Mouse (Mus musculus): ENCODE measurements at regions not wholly inside any gene's neighbourhood (a gene's known extent, or its start where the extent isn't known, plus 50 kb on each side); places are given as distances from the start of the nearest gene placed in this dataset.
"Not testable (repeated sequence)": the region's sequence is repeated elsewhere in the genome, so short reads cannot be mapped to it uniquely, and the experiment has no call there.

DNA sequence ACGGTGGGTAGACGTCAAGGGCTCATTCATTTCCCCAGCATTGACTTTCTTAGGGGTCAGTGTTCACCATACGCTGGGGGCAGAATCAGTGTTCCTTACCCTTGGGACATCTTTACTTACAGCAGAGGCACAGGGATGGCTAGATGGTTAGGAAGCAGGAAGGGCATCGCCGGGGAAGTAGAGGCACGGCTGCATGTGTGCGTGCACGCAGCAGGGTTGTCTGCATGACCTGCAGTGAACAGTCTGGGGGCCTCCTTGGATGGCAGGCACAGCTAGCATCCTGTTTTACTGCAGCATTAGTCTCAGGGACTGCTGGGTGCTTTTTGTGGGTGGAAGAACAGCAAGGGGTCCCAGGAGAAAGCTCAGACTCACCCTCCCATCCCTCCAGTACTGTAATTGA, 68.5 kb upstream of the Gadl1 start:
- no peaks in the 10 kb centered on the region for H3K36me3 ChIP-seq (ENCODE audit: control insufficient read depth, insufficient read depth, low read length)
- 75% methylated on average over 8 of the region's 8 CpGs for WGBS
- no peak overlapping the region for H3K4me2 ChIP-seq
- ATAC-seq (replicated peaks; ENCODE audit: low FRiP score) (no peak), DNase-seq (ENCODE audit: low spot score) (peak; percentile 25)
- H3K9me3 ChIP-seq (ENCODE audit: control insufficient read depth, low read length): no peaks in the 10 kb centered on the region
- H3K9ac ChIP-seq (ENCODE audit: low read depth, low read length): no peak overlapping the region
- no peak overlapping the region for H3K27ac ChIP-seq (ENCODE audit: low read depth, low read length)
- no peaks in the 10 kb centered on the region for H3K4me1 ChIP-seq (replicated peaks; ENCODE audit: control insufficient read depth, insufficient read depth, low read length)
- no peaks in the 10 kb centered on the region for H3K27me3 ChIP-seq (replicated peaks; ENCODE audit: control insufficient read depth, insufficient read depth, low read length)
- H3K4me3 ChIP-seq (ENCODE audit: low read depth, low read length): no peak overlapping the region

GRCm38 (mm10) chr9:115841684-115842083, 67.6 kb upstream of the Gadl1 start:
- H3K27me3 ChIP-seq (replicated peaks; ENCODE audit: control insufficient read depth, insufficient read depth, low read length): no peaks in the 10 kb centered on the region
- H3K9ac ChIP-seq (ENCODE audit: low read depth, low read length): no peak overlapping the region
- no peaks in the 10 kb centered on the region for H3K4me1 ChIP-seq (replicated peaks; ENCODE audit: control insufficient read depth, insufficient read depth, low read length)
- H3K9me3 ChIP-seq (ENCODE audit: control insufficient read depth, low read length): no peaks in the 10 kb centered on the region
- no peak overlapping the region for H3K4me2 ChIP-seq
- peak; percentile 24 for DNase-seq (ENCODE audit: low spot score)
- WGBS: 68% methylated on average over 10 of the region's 10 CpGs
- ATAC-seq (replicated peaks; ENCODE audit: low FRiP score): no peak
- no peaks in the 10 kb centered on the region for H3K36me3 ChIP-seq (ENCODE audit: control insufficient read depth, insufficient read depth, low read length)
- no peak overlapping the region for H3K27ac ChIP-seq (ENCODE audit: low read depth, low read length)
- no peak overlapping the region for H3K4me3 ChIP-seq (ENCODE audit: low read depth, low read length)

GRCm38 (mm10) chr9:115844340-115844739, 64.9 kb upstream of the Gadl1 start:
- ATAC-seq (replicated peaks; ENCODE audit: low FRiP score) (no peak), DNase-seq (ENCODE audit: low spot score) (peak; percentile 17)
- 69% methylated on average over 4 of the region's 4 CpGs for WGBS
- Histone ChIP-seq H3K4me1 (replicated peaks; ENCODE audit: control insufficient read depth, insufficient read depth, low read length) (no peaks in the 10 kb centered on the region), H3K27me3 (replicated peaks; ENCODE audit: control insufficient read depth, insufficient read depth, low read length) (no peaks in the 10 kb centered on the region), H3K9me3 (ENCODE audit: control insufficient read depth, low read length) (no peaks in the 10 kb centered on the region), H3K27ac (ENCODE audit: low read depth, low read length) (no peak overlapping the region), H3K4me3 (ENCODE audit: low read depth, low read length) (no peak overlapping the region), H3K4me2 (no peak overlapping the region), H3K9ac (ENCODE audit: low read depth, low read length) (no peak overlapping the region), H3K36me3 (ENCODE audit: control insufficient read depth, insufficient read depth, low read length) (no peaks in the 10 kb centered on the region)

GRCm38 (mm10) chr9:115845091-115845490, 64.2 kb upstream of the Gadl1 start:
- H3K36me3 ChIP-seq (ENCODE audit: control insufficient read depth, insufficient read depth, low read length): no peaks in the 10 kb centered on the region
- ATAC-seq (replicated peaks; ENCODE audit: low FRiP score) (no peak), DNase-seq (ENCODE audit: low spot score) (no peak)
- H3K27ac ChIP-seq (ENCODE audit: low read depth, low read length): no peak overlapping the region
- H3K4me3 ChIP-seq (ENCODE audit: low read depth, low read length): no peak overlapping the region
- no peaks in the 10 kb centered on the region for H3K9me3 ChIP-seq (ENCODE audit: control insufficient read depth, low read length)
- no peak overlapping the region for H3K4me2 ChIP-seq
- H3K27me3 ChIP-seq (replicated peaks; ENCODE audit: control insufficient read depth, insufficient read depth, low read length): no peaks in the 10 kb centered on the region
- WGBS: 69% methylated on average over 5 of the region's 5 CpGs
- no peak overlapping the region for H3K9ac ChIP-seq (ENCODE audit: low read depth, low read length)
- H3K4me1 ChIP-seq (replicated peaks; ENCODE audit: control insufficient read depth, insufficient read depth, low read length): no peaks in the 10 kb centered on the region

GRCm38 (mm10) chr9:115847289-115848074, 61.8 kb upstream of the Gadl1 start:
- H3K4me2 ChIP-seq: peak overlapping the region; percentile 41; the same call in 1 of the 2 replicates
- no peak overlapping the region for H3K4me3 ChIP-seq (ENCODE audit: low read depth, low read length)
- peak; percentile 62 for ATAC-seq (replicated peaks; ENCODE audit: low FRiP score)
- DNase-seq (ENCODE audit: low spot score): no peak
- no peaks in the 10 kb centered on the region for H3K9me3 ChIP-seq (ENCODE audit: control insufficient read depth, low read length)
- 45% methylated on average over 12 of the region's 12 CpGs for WGBS
- no peaks in the 10 kb centered on the region for H3K4me1 ChIP-seq (replicated peaks; ENCODE audit: control insufficient read depth, insufficient read depth, low read length)
- no peak overlapping the region for H3K27ac ChIP-seq (ENCODE audit: low read depth, low read length)
- no peak overlapping the region for H3K9ac ChIP-seq (ENCODE audit: low read depth, low read length)
- no peaks in the 10 kb centered on the region for H3K36me3 ChIP-seq (ENCODE audit: control insufficient read depth, insufficient read depth, low read length)
- no peaks in the 10 kb centered on the region for H3K27me3 ChIP-seq (replicated peaks; ENCODE audit: control insufficient read depth, insufficient read depth, low read length)

GRCm38 (mm10) chr9:115853210-115853842, 55.9 kb upstream of the Gadl1 start:
- not testable (repeated sequence) for H3K36me3 ChIP-seq (ENCODE audit: control insufficient read depth, insufficient read depth, low read length); DNase-seq (ENCODE audit: low spot score); H3K27me3 ChIP-seq (replicated peaks; ENCODE audit: control insufficient read depth, insufficient read depth, low read length); H3K9ac ChIP-seq (ENCODE audit: low read depth, low read length); H3K27ac ChIP-seq (ENCODE audit: low read depth, low read length); ATAC-seq (replicated peaks; ENCODE audit: low FRiP score); H3K4me3 ChIP-seq (ENCODE audit: low read depth, low read length); H3K9me3 ChIP-seq (ENCODE audit: control insufficient read depth, low read length); H3K4me2 ChIP-seq; H3K4me1 ChIP-seq (replicated peaks; ENCODE audit: control insufficient read depth, insufficient read depth, low read length)
- WGBS: 62% methylated on average over 5 of the region's 5 CpGs

DNA sequence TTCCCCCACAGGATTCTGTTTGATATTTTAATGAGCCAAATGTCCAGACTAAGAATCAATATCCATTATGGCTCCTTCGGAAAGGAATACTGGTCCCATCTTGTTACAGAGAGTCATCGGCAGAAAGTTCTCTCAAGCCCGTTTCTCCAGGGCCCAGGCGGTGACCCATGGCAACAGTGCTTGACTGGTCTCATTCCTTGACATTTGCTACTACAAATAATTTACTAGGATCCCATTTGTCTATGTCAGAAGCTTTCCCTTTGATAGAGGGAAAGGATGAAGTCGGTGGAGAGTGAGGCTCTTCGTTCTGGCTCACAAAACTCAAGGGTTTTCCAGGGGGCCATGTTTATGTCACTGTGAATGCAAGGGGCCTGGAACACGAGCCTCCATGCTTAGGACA, 52.0 kb upstream of the Gadl1 start:
- ATAC-seq (replicated peaks; ENCODE audit: low FRiP score): no peak
- no peak overlapping the region for H3K9ac ChIP-seq (ENCODE audit: low read depth, low read length)
- H3K9me3 ChIP-seq (ENCODE audit: control insufficient read depth, low read length): no peaks in the 10 kb centered on the region
- no peaks in the 10 kb centered on the region for H3K27me3 ChIP-seq (replicated peaks; ENCODE audit: control insufficient read depth, insufficient read depth, low read length)
- WGBS: 81% methylated on average over 7 of the region's 7 CpGs
- H3K4me2 ChIP-seq: no peak overlapping the region
- no peak overlapping the region for H3K27ac ChIP-seq (ENCODE audit: low read depth, low read length)
- H3K4me3 ChIP-seq (ENCODE audit: low read depth, low read length): no peak overlapping the region
- DNase-seq (ENCODE audit: low spot score): no peak
- no peaks in the 10 kb centered on the region for H3K4me1 ChIP-seq (replicated peaks; ENCODE audit: control insufficient read depth, insufficient read depth, low read length)
- H3K36me3 ChIP-seq (ENCODE audit: control insufficient read depth, insufficient read depth, low read length): no peaks in the 10 kb centered on the region

GRCm38 (mm10) chr9:115858848-115859247, 50.4 kb upstream of the Gadl1 start:
- H3K36me3 ChIP-seq (ENCODE audit: control insufficient read depth, insufficient read depth, low read length): no peaks in the 10 kb centered on the region
- H3K4me1 ChIP-seq (replicated peaks; ENCODE audit: control insufficient read depth, insufficient read depth, low read length): no peaks in the 10 kb centered on the region
- no peak for DNase-seq (ENCODE audit: low spot score)
- H3K4me3 ChIP-seq (ENCODE audit: low read depth, low read length): no peak overlapping the region
- no peaks in the 10 kb centered on the region for H3K27me3 ChIP-seq (replicated peaks; ENCODE audit: control insufficient read depth, insufficient read depth, low read length)
- 58% methylated on average over 3 of the region's 3 CpGs for WGBS
- H3K9me3 ChIP-seq (ENCODE audit: control insufficient read depth, low read length): no peaks in the 10 kb centered on the region
- no peak overlapping the region for H3K4me2 ChIP-seq
- no peak for ATAC-seq (replicated peaks; ENCODE audit: low FRiP score)
- no peak overlapping the region for H3K9ac ChIP-seq (ENCODE audit: low read depth, low read length)
- H3K27ac ChIP-seq (ENCODE audit: low read depth, low read length): no peak overlapping the region

Measured in liver, embryonic 11.5 days (tissue).